Mouse (Mus musculus) spleen, postnatal 10 days (tissue): ENCODE results near the gene Gm20517.

Source experiments
- DNase-seq, 2 experiments: peaks; one replicate each; pipeline ENCODE4 v3.0.0; 2021 to 2022; ENCODE audit warnings: low spot score in 2 of 2

The Gm20517 gene

GRCm38 (mm10) chr17:47708972-47709371 is 97.6 kb downstream of the Gm20517 start:
- no peak for DNase-seq

GRCm38 (mm10) chr17:47710036-47710435 is 98.6 kb downstream of the Gm20517 start:
- no peak for DNase-seq

GRCm38 (mm10) chr17:47711883-47712282 is 100.5 kb downstream of the Gm20517 start:
- DNase-seq = no peak

- DNase-seq = no peak
Measured at GRCm38 (mm10) chr17:47712889-47713571, 101.6 kb downstream of the Gm20517 start.

- DNase-seq = no peak
Measured at GRCm38 (mm10) chr17:47715037-47715436, 103.6 kb downstream of the Gm20517 start.

- no peak for DNase-seq
Measured at GRCm38 (mm10) chr17:47721183-47721582, 109.8 kb downstream of the Gm20517 start.

GRCm38 (mm10) chr17:47726566-47726965 is 115.2 kb downstream of the Gm20517 start, which contains the start of gene Pgc:
TSS of gene Pgc (plus strand) at chr17:47726842.
- DNase-seq = no peak

- no peak for DNase-seq
Measured at GRCm38 (mm10) chr17:47730633-47731575, 119.5 kb downstream of the Gm20517 start.
